Comparison of ENCODE assay signal across 20 mouse cellular contexts in genomic region chrX:110317825-110318769, GRCm38 (mm10).
DNase-seq lines count a peak whose midpoint lies in the region; ATAC-seq lines count a peak whose summit lies in the region.
"Had no signal": no experiment of that assay in that cellular context is flagged by ENCODE, and none has a peak within 500 bp of the region (broad histone marks: within the 10 kb centered on the region; RNA-seq: fewer than 3 reads in every experiment).

No protein-coding gene starts in this region.

- ATAC-seq in forebrain, embryonic 11.5 days (replicated peaks; ENCODE audit: low FRiP score): peak; percentile 71
- ATAC-seq in forebrain, embryonic 13.5 days: no peak
- no peak for ATAC-seq in midbrain, embryonic 13.5 days
- peak; percentile 88 for ATAC-seq in neural tube, embryonic 12.5 days (ENCODE audit: low FRiP score, low read depth)
- ATAC-seq: intestine, embryonic 15.5 days; midbrain, embryonic 15.5 days had no signal

- H3K36me3 ChIP-seq in forebrain, embryonic 11.5 days (ENCODE audit: control insufficient read depth, insufficient read depth, low read length): no peaks in the 10 kb centered on the region
- H3K36me3 ChIP-seq in forebrain, embryonic 13.5 days (ENCODE audit: poor library complexity, severe bottlenecking): no peaks in the 10 kb centered on the region
- no peaks in the 10 kb centered on the region for H3K36me3 ChIP-seq in midbrain, embryonic 10.5 days
- H3K36me3 ChIP-seq in midbrain, embryonic 13.5 days: no peaks in the 10 kb centered on the region
- H3K36me3 ChIP-seq in neural tube, embryonic 12.5 days: no peaks in the 10 kb centered on the region
- H3K36me3 ChIP-seq: G1E; intestine, embryonic 15.5 days; limb, embryonic 15.5 days; midbrain, embryonic 15.5 days had no signal

- no peak overlapping the region for H3K4me2 ChIP-seq in forebrain, embryonic 11.5 days (ENCODE audit: low read depth, low read length, severe bottlenecking)
- no peak overlapping the region for H3K4me2 ChIP-seq in forebrain, embryonic 13.5 days
- no peak overlapping the region for H3K4me2 ChIP-seq in midbrain, embryonic 13.5 days (replicated peaks)
- no peak overlapping the region for H3K4me2 ChIP-seq in neural tube, embryonic 12.5 days (replicated peaks)
- H3K4me2 ChIP-seq: intestine, embryonic 15.5 days; limb, embryonic 15.5 days; midbrain, embryonic 15.5 days had no signal

- H3K9ac ChIP-seq in forebrain, embryonic 11.5 days (ENCODE audit: low read length): no peak overlapping the region
- no peak overlapping the region for H3K9ac ChIP-seq in forebrain, embryonic 13.5 days
- H3K9ac ChIP-seq in midbrain, embryonic 13.5 days (replicated peaks): no peak overlapping the region
- no peak overlapping the region for H3K9ac ChIP-seq in neural tube, embryonic 12.5 days
- H3K9ac ChIP-seq: intestine, embryonic 15.5 days; limb, embryonic 15.5 days; midbrain, embryonic 15.5 days had no signal

- WGBS in forebrain, embryonic 11.5 days: 30% methylated on average over 8 of the region's 8 CpGs
- 29% methylated on average over 8 of the region's 8 CpGs for WGBS in forebrain, embryonic 13.5 days
- 37% methylated on average over 8 of the region's 8 CpGs for WGBS in midbrain, embryonic 10.5 days
- 42% methylated on average over 8 of the region's 8 CpGs for WGBS in midbrain, embryonic 13.5 days
- WGBS in neural tube, embryonic 12.5 days: 34% methylated on average over 8 of the region's 8 CpGs

- no peaks in the 10 kb centered on the region for H3K4me1 ChIP-seq in forebrain, embryonic 11.5 days (replicated peaks; ENCODE audit: control insufficient read depth, insufficient read depth, low read length)
- no peaks in the 10 kb centered on the region for H3K4me1 ChIP-seq in forebrain, embryonic 13.5 days
- H3K4me1 ChIP-seq in midbrain, embryonic 10.5 days: peaks cover 9% of the 10 kb centered on the region
- no peaks in the 10 kb centered on the region for H3K4me1 ChIP-seq in midbrain, embryonic 13.5 days (replicated peaks)
- no peaks in the 10 kb centered on the region for H3K4me1 ChIP-seq in neural tube, embryonic 12.5 days
- H3K4me1 ChIP-seq: intestine, embryonic 15.5 days; limb, embryonic 15.5 days; midbrain, embryonic 15.5 days had no signal

- H3K27ac ChIP-seq in forebrain, embryonic 11.5 days (ENCODE audit: low read depth, low read length): no peak overlapping the region
- H3K27ac ChIP-seq in forebrain, embryonic 13.5 days: no peak overlapping the region
- H3K27ac ChIP-seq in midbrain, embryonic 10.5 days (replicated peaks): peak overlapping the region; percentile 64
- no peak overlapping the region for H3K27ac ChIP-seq in midbrain, embryonic 13.5 days
- H3K27ac ChIP-seq in neural tube, embryonic 12.5 days: no peak overlapping the region
- H3K27ac ChIP-seq: heart, adult 2 months; intestine, embryonic 15.5 days; limb, embryonic 15.5 days; macrophage; midbrain, embryonic 15.5 days had no signal

- no peaks in the 10 kb centered on the region for H3K9me3 ChIP-seq in forebrain, embryonic 11.5 days (ENCODE audit: control insufficient read depth, low read length)
- no peaks in the 10 kb centered on the region for H3K9me3 ChIP-seq in forebrain, embryonic 13.5 days (replicated peaks)
- H3K9me3 ChIP-seq in midbrain, embryonic 10.5 days (replicated peaks): no peaks in the 10 kb centered on the region
- H3K9me3 ChIP-seq in midbrain, embryonic 13.5 days: no peaks in the 10 kb centered on the region
- H3K9me3 ChIP-seq in neural tube, embryonic 12.5 days: no peaks in the 10 kb centered on the region
- H3K9me3 ChIP-seq: G1E; intestine, embryonic 15.5 days; limb, embryonic 15.5 days; midbrain, embryonic 15.5 days had no signal

- H3K4me3 ChIP-seq in forebrain, embryonic 11.5 days (ENCODE audit: low read depth, low read length): no peak overlapping the region
- H3K4me3 ChIP-seq in forebrain, embryonic 13.5 days: no peak overlapping the region
- no peak overlapping the region for H3K4me3 ChIP-seq in midbrain, embryonic 10.5 days
- no peak overlapping the region for H3K4me3 ChIP-seq in midbrain, embryonic 13.5 days (replicated peaks)
- H3K4me3 ChIP-seq in neural tube, embryonic 12.5 days: no peak overlapping the region
- H3K4me3 ChIP-seq: heart, adult 2 months; intestine, embryonic 15.5 days; limb, embryonic 15.5 days; midbrain, embryonic 15.5 days had no signal

- no peaks in the 10 kb centered on the region for H3K27me3 ChIP-seq in forebrain, embryonic 11.5 days (ENCODE audit: control insufficient read depth, insufficient read depth, low read length)
- no peaks in the 10 kb centered on the region for H3K27me3 ChIP-seq in forebrain, embryonic 13.5 days
- H3K27me3 ChIP-seq in midbrain, embryonic 10.5 days (ENCODE audit: low read depth, poor library complexity, severe bottlenecking): no peaks in the 10 kb centered on the region
- no peaks in the 10 kb centered on the region for H3K27me3 ChIP-seq in midbrain, embryonic 13.5 days
- H3K27me3 ChIP-seq in neural tube, embryonic 12.5 days (replicated peaks): no peaks in the 10 kb centered on the region
- H3K27me3 ChIP-seq: intestine, embryonic 15.5 days; limb, embryonic 15.5 days; midbrain, embryonic 15.5 days had no signal

- DNase-seq in forebrain, embryonic 11.5 days (ENCODE audit: low spot score): no peak
- DNase-seq in midbrain, embryonic 10.5 days (ENCODE audit: low spot score): no peak
- peak; percentile 3 for DNase-seq in forelimb bud, embryonic 11.5 days (ENCODE audit: low read depth, low spot score)
- DNase-seq in thymus, postnatal 4 days: no peak
- no peak for DNase-seq in cerebellum, adult 9-10 months
- DNase-seq: adrenal gland, postnatal 14 days; cerebellum, adult 11 months; cerebellum, postnatal 36 days; gastrocnemius, postnatal 25 days; heart, adult 2 months; heart, postnatal 36 days; thymus, postnatal 14 days had no signal

Comparison
In these comparisons a context has a peak if more than half of its experiments do, and no peak if none do; other contexts are left out.
1. ATAC-seq: peak in forebrain, embryonic 11.5 days (single experiment) and neural tube, embryonic 12.5 days (single experiment); none in forebrain, embryonic 13.5 days (single experiment) and midbrain, embryonic 13.5 days (single experiment).